Mouse (Mus musculus) yolk sac, embryonic 10.5 days (tissue): Measurements from ENCODE around the gene Ddah1.
"Not testable (repeated sequence)": the region's sequence is repeated elsewhere in the genome, so short reads cannot be mapped to it uniquely, and the experiment has no call there.

Experiments used
- DNase-seq: peaks from one replicate; pipeline ENCODE4 v3.0.0-alpha.2; 2017; ENCODE audit warnings: low spot score

Ddah1 gene

GRCm38 (mm10) chr3:145906582-145906981 lies 148.1 kb downstream of the Ddah1 start:
- DNase-seq = no peak

DNA sequence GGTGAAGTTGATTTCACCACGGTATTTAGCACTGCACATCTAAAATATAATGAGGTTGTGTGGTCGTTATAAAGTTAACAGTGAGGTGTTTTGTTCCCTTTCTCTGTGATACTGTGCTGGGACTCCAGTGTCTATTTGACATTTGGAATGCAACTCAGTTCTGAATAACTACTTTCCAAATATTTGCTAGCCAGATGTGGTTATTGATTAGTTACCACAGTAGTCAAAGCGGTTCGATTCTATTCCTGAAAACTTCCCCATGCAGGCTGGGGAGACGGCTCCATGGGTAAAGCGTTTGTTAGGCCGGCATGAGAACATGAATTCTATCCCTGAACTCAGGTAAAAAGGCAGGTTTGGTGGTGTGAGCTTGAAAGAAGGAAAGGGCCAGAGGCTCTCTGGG lies 154.0 kb downstream of the Ddah1 start:
- no peak for DNase-seq

GRCm38 (mm10) chr3:145913263-145913662 lies 154.8 kb downstream of the Ddah1 start:
- DNase-seq = no peak

GRCm38 (mm10) chr3:145913942-145914341 lies 155.5 kb downstream of the Ddah1 start:
- DNase-seq = not testable (repeated sequence)

DNA sequence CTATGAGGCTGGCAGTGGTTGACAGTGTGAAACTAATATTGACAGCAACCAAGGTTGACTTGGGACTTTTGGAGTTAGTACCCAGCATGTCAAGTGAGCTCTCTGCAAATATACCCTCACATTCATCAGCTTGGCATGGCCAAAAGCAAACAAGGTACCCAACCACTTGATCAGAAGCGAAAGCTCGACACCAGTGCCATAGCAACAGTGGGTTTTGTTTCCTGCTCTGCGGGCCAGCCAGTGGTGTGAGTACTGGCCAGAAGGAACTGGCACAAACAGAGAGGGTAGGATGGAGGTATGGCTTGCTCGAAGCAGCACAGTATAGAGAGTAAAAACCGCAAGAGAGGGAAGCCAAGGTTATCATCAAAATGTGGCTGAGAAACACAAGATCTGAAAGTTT lies 157.9 kb downstream of the Ddah1 start:
- no peak for DNase-seq

- DNase-seq = no peak
Observed at GRCm38 (mm10) chr3:145916826-145917225, 158.4 kb downstream of the Ddah1 start.

DNA sequence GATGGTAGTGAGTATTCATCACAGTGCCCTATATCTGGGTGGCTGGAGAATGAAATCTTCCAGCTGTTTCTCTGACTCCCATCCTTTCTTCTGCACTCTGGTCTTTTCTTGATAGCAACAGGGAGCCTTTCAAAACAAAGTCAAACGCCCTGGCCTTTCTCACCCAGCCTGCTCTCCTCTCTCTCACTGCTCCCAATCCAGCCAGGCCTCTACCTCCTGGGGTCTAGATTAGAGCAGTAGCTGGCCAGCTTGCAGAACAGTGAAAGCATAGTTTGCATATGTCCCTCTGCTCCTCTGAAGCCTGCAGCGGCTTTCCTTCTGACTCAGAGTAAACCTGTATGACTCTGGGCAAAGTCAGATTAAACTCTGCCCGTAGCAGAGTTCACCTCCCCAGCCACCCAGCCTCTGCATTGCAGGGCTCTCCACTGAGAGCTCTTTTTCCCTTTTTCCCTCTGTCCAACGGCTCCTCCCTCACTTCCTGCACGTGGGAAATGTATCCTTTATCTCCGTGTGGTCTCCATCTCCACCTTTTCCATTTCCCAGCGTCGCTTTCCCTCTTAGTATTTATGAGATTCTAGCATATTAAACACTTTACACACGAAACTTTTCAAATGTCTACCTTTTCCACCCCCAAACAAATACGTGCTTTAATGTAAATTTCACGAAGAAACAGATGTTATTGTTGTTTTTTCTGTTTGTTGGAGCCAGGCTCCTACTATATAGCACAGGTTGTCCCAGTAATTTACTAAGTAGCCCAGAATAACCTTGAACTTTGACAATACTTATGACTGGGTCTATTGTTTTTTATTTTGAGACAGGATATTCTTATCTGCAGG lies 163.8 kb downstream of the Ddah1 start, which contains the start of gene Bcl10:
Gene Bcl10 (plus strand): TSS at position 786 of the 836 bp plus-strand sequence.
- no peak for DNase-seq

GRCm38 (mm10) chr3:145922971-145923370 lies 164.5 kb downstream of the Ddah1 start:
- DNase-seq = no peak

- DNase-seq = peak; percentile 100
Observed at GRCm38 (mm10) chr3:145923874-145924577, 165.6 kb downstream of the Ddah1 start.

GRCm38 (mm10) chr3:145924649-145925337 lies 166.3 kb downstream of the Ddah1 start:
- no peak for DNase-seq

DNA sequence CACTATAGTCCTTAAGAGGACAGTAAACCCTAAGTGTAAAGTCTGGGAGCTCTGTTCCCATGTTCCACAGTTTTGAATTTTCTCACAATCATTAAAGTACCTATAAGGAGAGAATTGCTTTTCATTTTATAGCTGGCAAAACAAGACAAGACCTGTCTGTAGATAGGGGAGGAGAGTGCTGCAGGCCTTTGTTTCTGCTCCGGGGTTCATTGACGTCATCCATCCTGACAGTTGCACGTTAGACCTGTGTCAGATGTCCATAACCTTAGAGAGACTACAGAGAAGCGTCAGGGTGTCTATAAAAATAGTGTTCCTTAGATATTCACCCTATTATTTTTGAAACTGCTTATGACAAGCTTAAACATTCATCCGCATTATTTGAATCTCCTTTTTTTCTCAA lies 167.0 kb downstream of the Ddah1 start:
- no peak for DNase-seq

DNA sequence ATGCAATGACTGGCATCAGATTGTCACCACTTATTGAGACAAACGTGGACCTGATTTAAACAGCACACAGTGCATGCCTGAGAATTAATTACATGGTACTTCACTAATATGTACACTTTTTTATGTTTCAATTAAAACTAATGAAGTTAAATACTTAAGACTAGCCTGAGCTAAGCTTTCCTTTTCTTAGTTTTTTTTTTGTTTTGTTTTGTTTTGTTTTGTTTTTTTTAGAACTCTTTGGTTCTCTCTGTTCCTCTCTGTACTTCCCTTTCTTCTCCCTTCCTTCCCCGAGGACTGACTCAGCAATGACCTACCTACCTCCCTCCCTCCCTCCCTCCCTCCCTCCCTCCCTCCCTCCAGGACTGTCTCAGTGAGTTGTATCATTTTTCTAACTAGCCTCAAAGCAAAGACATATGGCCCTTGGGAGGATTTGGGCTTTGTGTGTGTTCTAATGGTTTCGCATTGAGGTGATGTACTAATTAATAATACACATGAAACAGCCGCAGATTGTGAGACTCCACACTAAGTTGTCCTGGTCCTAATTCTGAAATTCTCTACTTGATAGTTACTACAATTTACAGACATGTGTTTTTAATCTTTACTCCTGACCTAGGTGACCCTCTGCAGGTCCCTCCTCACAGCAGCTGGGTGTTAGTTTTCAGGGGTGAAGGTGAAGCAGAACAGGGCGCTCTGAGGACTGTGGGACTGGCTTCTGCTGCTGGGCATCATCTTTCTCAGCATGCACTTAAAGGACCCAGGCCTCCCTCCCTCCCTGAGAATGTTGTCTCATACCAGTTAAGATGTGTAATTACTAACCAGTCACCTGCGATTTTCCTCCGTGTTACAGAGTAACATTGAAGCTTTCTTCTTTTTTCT lies 171.3 kb downstream of the Ddah1 start:
- DNase-seq = no peak

- no peak for DNase-seq
Observed at GRCm38 (mm10) chr3:145933845-145934244, 175.4 kb downstream of the Ddah1 start.

DNA sequence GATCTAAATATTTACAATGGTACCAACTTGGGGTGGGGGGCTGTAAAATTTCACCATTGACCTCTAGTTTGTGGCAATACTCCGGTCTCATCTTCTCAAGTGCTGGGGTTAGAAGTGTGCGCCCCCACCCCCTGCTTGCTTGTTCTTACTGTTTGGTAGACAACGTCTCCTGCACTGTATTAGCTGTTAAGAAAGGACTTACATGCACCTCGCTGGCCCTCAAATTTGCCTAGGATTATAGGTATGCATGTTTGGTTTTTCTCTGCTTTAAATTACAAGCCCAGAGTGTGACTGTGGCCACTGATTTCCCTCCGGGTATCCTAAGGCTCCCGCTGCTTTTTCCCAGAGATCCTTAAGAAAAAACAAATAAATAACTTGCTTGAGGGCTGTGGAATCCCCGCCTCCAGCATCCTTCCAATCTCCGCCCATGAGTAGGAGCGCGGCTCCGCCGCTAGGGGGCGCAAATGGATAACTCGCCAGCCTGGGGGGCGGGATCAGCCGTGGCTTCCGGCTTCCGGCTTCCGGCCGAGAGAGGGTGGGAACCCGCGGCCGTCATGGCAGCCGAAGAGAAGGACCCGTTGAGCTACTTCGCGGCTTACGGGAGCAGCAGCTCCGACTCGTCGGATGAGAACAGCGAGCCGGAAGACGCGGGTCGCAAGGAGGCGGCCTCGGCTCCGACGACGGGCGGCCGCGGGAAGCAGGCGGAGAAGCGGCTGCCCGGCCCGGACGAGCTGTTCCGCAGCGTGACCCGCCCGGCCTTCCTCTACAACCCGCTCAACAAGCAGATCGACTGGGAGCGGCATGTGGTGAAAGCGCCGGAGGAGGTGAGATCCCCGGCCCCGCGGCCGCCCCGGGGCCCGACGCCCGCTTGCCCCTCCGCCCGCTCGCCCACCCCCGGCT lies 179.3 kb downstream of the Ddah1 start, which contains the start of gene 2410004B18Rik:
Gene 2410004B18Rik (plus strand): TSS at position 510 of the 900 bp plus-strand sequence.
- DNase-seq = peak; percentile 90

GRCm38 (mm10) chr3:145938405-145939349 lies 180.2 kb downstream of the Ddah1 start:
- DNase-seq = peak; percentile 23

GRCm38 (mm10) chr3:145939402-145939801 lies 180.9 kb downstream of the Ddah1 start:
- no peak for DNase-seq

DNA sequence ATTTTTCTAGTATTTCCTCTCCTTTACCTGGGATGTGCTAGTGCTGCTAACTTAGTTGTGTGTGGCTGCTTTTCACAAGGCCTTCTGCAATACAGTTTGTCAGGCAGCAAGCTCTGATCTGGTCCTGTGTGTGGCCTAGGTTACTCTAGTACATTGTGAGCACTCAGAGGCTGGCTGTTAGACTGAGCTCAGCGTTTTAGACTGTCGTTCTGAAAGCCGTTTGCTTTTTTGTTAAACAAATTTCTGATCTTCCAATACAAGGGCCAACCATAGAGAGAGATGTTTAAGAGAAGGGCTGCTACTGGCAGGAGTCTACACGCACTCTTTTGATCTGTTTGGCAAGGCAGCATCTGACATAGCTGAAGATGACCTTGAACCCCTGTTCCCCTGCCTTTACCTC lies 181.5 kb downstream of the Ddah1 start:
- DNase-seq = no peak

DNA sequence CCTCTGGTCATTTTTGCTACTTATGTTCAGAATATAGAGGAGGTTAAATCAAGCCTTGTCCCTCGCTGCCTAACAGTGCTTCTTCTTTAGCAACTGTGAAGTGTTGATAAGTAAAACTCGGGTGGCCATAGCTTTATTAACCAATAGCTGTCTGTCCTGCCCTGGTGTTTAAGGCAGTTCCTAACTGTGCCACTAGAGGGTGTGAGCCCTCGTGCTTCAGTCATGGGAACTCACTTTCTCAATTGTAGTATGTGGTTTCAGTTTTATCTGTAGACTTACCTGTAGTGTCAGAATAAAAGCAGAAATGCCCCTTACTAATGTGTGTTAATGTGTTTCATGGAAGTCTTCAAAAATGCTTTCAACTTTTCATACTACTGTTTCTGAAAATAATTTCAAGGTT lies 183.5 kb downstream of the Ddah1 start:
- peak; percentile 63 for DNase-seq
